Mouse (Mus musculus): ENCODE measurements around the gene Chd2. TPM values are rescaled to one million over a fixed set of nuclear protein-coding genes. Genes with fewer than 3 reads are reported as not detected.

Gene Chd2
- polyA plus RNA-seq, 2 experiments from 2014 or later: 223 to 256 TPM

GRCm38 (mm10) chr7:73519060-73519796 is 22.4 kb downstream of the Chd2 start:
- ATAC-seq: no peak

DNA sequence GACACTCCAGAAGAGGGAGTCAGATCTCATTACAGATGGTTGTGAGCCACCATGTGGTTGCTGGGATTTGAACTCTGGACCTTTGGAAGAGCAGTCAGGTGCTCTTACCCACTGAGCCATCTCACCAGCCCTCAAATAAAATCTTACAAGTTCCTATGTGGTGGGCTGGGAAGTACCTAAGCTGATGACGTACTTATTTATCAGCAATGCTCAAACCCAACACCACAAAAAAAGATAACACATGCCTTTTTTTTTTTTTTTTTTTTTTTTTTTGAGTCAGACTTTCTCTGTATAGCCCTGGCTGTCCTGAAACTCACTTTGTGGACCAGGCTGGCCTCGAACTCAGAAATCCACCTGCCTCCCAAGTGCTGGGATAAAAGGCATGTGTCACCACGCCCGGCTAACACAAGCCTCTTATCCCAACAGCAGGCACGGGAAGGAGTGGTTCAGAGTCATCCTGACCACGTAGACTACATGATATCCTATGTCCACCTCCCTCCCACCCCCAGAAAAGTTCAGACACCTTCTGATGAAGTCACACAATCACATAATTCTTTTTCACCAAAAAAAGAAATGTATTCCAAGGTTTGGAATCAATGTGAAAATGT is 23.2 kb downstream of the Chd2 start:
- ATAC-seq: peak; percentile 30

GRCm38 (mm10) chr7:73517432-73518054 is 24.1 kb downstream of the Chd2 start:
- ATAC-seq: peak; percentile 58

DNA sequence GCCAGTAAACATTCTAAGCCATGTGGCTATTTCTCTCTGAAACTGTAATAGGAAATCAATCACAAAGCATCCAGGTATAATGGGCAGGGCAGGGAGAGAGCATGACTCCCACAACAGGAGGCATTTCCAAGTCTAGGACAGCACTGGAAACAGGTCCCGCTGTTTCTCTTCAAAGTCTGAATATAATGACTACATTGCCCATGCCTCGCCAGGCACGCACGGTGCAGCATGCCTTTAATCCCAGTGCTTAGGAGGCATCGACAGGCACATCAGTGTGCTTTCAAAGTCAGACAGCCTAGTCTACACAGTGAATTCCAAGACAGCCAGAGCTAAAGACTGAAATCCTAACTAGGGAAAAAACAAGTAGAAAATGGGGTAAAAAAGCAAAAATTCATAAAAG is 24.8 kb downstream of the Chd2 start:
- ATAC-seq: no peak

GRCm38 (mm10) chr7:73514560-73514959 is 27.1 kb downstream of the Chd2 start:
- ATAC-seq: no peak

- no peak for ATAC-seq
These were observed 29.2 kb downstream of the Chd2 start for GRCm38 (mm10) chr7:73512422-73512821.

- ATAC-seq: no peak
These were observed 32.9 kb downstream of the Chd2 start for GRCm38 (mm10) chr7:73508688-73509087.

- no peak for ATAC-seq
These were observed 34.1 kb downstream of the Chd2 start for GRCm38 (mm10) chr7:73507491-73507890.

DNA sequence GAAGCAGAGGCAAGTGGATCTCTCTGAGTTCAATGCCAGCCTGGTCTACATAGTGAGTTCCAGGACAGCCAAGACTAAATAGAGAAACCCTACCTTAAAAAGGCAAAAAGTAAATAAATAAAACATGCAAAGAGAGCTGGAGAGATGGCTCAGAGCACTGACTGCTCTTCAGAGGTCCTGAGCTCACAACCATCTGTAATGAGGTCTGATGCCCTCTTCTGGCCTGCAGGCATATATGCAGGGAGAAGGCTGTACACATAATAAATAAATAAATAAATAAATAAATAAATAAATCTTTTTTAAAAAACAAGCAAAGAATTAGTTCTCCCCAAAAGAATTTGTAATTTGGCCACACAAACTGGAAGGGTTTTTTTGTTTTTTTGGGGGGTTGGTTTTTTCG is 34.8 kb downstream of the Chd2 start:
- ATAC-seq: peak; percentile 50

GRCm38 (mm10) chr7:73505266-73505665 is 36.4 kb downstream of the Chd2 start:
- ATAC-seq: no peak

GRCm38 (mm10) chr7:73498200-73498599 is 43.4 kb downstream of the Chd2 start:
- ATAC-seq: no peak

DNA sequence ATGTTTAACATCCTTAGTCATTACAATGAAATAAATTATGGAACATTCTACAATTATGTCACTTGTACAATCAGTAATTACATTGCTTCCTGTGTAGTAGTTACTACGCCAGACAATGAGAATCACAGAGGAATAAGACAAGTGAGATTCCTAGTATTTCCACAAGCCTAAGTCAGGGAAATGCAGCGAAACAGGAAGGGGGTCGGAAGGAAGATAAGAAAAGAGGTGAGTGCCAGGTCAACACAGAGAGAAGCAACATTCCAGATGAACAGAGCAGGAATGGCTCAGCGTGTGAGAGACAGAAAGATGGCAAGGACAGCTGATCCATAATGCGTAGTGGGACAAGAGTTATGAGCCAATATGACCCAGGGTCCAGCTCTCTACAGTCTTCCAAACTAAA is 52.4 kb downstream of the Chd2 start:
- ATAC-seq: no peak

- peak; percentile 51 for ATAC-seq
These were observed 60.5 kb downstream of the Chd2 start for GRCm38 (mm10) chr7:73481094-73481493.

DNA sequence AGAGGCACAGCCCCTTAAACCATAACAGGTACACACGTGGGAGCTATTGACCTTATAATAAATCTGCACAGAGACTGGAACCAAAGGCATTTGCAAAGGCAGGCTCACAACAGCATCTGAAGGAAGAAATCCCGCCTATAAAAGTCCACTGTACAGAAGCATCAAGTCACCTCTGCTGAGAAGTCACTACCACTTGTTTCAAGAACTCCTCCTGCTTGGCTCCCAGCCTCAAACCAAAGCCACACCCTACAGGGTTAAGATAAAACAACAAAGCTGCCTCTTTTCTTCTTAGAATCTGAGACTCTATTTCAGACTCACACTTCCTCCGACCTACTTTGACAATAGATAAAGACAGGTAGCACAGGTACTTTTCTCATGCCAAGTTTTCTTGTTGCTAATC is 62.1 kb downstream of the Chd2 start:
- ATAC-seq: peak; percentile 73

DNA sequence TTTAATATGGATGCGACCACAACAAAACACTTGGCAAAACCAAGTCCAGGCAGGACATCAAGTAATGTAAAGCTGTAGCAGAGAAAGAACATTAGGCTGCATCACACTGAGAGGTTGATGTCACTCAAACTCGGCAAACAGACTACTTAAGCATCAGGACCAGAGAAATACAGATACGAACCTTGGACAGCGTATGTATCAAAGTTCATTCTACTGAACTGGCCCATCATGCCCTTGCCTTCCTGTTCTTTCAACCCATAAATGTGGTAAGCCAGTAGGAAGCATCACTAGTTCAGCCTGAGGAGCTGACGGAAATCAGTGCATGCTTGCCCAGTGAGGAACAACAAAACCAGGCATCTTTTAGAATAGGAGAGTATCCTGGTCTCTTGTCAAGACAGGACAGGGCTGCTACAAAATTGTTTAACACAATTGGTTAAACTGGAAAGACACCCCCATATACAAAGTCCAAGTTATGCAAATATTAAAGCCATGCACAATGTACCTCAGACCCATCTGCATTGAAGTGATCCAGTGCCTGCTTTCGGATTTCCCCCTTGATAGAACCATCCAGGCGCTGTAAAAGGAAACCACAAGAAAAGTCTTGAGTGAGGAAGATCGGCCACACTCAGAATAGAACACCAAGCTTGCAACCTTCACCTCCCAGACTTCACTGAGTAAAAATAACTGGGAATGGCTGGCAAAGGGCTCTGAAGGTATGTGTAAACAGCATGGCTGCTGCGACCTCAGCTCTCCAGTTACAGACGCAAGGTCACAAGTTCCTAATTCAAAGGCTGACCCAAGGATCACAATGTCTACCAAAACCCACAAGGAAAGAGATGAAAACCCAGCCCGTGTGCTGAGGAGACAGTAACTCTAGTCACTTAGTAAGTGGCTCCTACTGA is 63.2 kb downstream of the Chd2 start:
- ATAC-seq: no peak

DNA sequence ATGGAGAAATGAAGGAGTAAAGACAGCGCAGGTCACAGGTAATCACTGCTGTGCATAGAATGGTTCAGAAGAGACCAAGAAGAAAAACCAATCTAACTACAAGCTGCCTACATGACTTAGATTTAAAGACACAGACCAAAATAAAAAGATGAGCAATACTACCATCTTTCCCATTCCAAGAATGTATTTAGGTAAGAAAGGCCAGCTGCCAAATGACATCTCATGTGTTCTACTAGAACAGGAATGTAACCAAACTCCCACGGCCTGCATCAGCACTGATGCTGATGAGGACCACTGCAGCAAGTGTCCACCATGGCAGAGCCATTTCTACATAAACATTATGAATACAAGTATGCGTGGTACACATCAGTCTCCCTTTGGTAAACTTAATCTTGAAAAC is 73.9 kb downstream of the Chd2 start:
- no peak for ATAC-seq

- ATAC-seq: no peak
These were observed 78.1 kb downstream of the Chd2 start for GRCm38 (mm10) chr7:73463546-73463945.

- no peak for ATAC-seq
These were observed 87.5 kb downstream of the Chd2 start for GRCm38 (mm10) chr7:73454113-73454512.

- ATAC-seq: no peak
These were observed 89.3 kb downstream of the Chd2 start for GRCm38 (mm10) chr7:73452187-73452808.

- ATAC-seq: no peak
These were observed 90.0 kb downstream of the Chd2 start for GRCm38 (mm10) chr7:73451594-73451993.

- ATAC-seq: no peak
These were observed 99.4 kb downstream of the Chd2 start for GRCm38 (mm10) chr7:73442246-73442645.

DNA sequence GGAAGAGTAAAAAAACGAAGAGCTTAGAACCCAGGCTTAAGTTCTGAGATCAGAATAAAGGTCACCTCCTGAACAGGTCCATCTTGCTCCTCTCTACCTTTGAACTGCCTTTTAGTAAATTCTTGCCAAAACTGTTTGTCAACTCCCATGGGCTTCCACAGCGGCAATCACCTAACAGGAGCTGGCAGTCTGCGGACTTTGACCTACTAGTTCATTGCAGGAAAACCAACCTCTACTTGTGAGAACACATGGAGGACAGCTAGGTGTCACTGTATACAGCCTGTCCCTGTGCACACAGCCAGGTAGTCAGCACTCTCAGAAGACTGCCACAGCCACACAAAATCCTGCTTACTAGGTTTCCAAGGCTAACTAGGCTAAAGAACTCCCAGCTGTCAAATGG is 99.8 kb downstream of the Chd2 start:
- no peak for ATAC-seq

- no peak for ATAC-seq
These were observed 105.9 kb downstream of the Chd2 start for GRCm38 (mm10) chr7:73435685-73436084.

Measured in CD4-positive, CD25-positive, alpha-beta regulatory T cell, adult 4 months (primary cell).